9 mouse cellular contexts compared by ENCODE assay signal in the genomic region with DNA sequence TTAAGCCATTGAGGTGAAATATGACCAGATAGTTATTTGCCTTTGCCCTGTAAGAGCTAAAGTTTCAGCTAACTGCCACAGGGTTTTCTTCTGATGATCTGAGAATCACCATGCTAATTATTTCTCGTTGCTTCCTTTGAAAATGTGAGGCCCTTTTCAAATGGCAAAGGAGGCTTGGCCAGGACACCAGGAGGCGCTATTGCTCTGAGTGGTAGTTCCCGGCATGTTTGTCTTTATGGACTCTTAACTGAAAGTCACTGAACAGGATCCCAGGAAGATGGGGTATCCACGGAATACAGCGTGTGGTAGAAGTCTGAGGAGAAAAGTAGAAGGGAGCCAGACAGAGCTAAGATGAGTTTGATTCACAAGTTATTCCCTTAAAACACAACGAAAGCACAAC.
DNase-seq lines count a peak whose midpoint lies in the region; ATAC-seq and TF ChIP-seq lines count a peak whose summit lies in the region.
"Had no signal": no experiment of that assay in that cellular context is flagged by ENCODE, and none has a peak within 500 bp of the region (broad histone marks: within the 10 kb centered on the region; RNA-seq: fewer than 3 reads in every experiment).

No protein-coding gene starts in this region.

- no peaks in the 10 kb centered on the region; the same call in 1 of the 2 replicates for H3K27me3 ChIP-seq in kidney, embryonic 16.5 days (ENCODE audit: insufficient read depth, low read length)
- no peaks in the 10 kb centered on the region for H3K27me3 ChIP-seq in liver, postnatal 0 days (ENCODE audit: insufficient read depth, low read length)

- no peak overlapping the region for H3K27ac ChIP-seq in kidney, embryonic 16.5 days (ENCODE audit: low read length)
- no peak overlapping the region for H3K27ac ChIP-seq in embryonic fibroblast, embryonic 13.5 days (ENCODE audit: insufficient read depth, low read length)
- H3K27ac ChIP-seq in liver, postnatal 0 days (ENCODE audit: low read depth), result no peak overlapping the region
- H3K27ac ChIP-seq: heart, embryonic 13.5 days had no signal

- TF ChIP-seq CTCF in embryonic fibroblast, embryonic 13.5 days (IDR thresholded peaks at IDR 0.05; ENCODE audit: borderline replicate concordance, insufficient read depth, low read length), result peak; percentile 56; the same call in 1 of the 2 replicates
- peak; percentile 87 for TF ChIP-seq CTCF in liver, postnatal 0 days (IDR thresholded peaks at IDR 0.05; ENCODE audit: low read depth)

- H3K36me3 ChIP-seq in kidney, embryonic 16.5 days (ENCODE audit: insufficient read depth, low read length), result no peaks in the 10 kb centered on the region
- no peaks in the 10 kb centered on the region for H3K36me3 ChIP-seq in liver, postnatal 0 days (replicated peaks; ENCODE audit: insufficient read depth, low read length)
- H3K36me3 ChIP-seq: heart, embryonic 13.5 days had no signal

- H3K9me3 ChIP-seq in kidney, embryonic 16.5 days (ENCODE audit: low read length), result no peaks in the 10 kb centered on the region
- H3K9me3 ChIP-seq in liver, postnatal 0 days (ENCODE audit: low read length), result no peaks in the 10 kb centered on the region
- H3K9me3 ChIP-seq: heart, embryonic 13.5 days had no signal

- no peaks in the 10 kb centered on the region for H3K4me1 ChIP-seq in kidney, embryonic 16.5 days (ENCODE audit: insufficient read depth, low read length)
- H3K4me1 ChIP-seq in embryonic fibroblast, embryonic 13.5 days (ENCODE audit: control insufficient read depth, insufficient read depth, low read length), result no peaks in the 10 kb centered on the region
- no peaks in the 10 kb centered on the region for H3K4me1 ChIP-seq in liver, postnatal 0 days (ENCODE audit: insufficient read depth)

- DNase-seq in kidney, adult 18-20 months, result peak; percentile 79
- DNase-seq in adrenal gland, postnatal 4 days (ENCODE audit: low spot score in 2 of 2), result peak; percentile 56 to 60
- peak; percentile 81 for DNase-seq in kidney, postnatal 14 days
- peak; percentile 82 for DNase-seq in liver, postnatal 0 days
- DNase-seq in right cerebral cortex, adult 18-20 months, result peak; percentile 70
- peak; percentile 59 to 76 for DNase-seq in urinary bladder, adult 18-20 months (ENCODE audit: low spot score in 2 of 2)

- no peak overlapping the region for H3K9ac ChIP-seq in kidney, embryonic 16.5 days (replicated peaks; ENCODE audit: low read length)
- no peak overlapping the region for H3K9ac ChIP-seq in liver, postnatal 0 days (replicated peaks)
- H3K9ac ChIP-seq: heart, embryonic 13.5 days had no signal

- no peak for ATAC-seq in kidney, embryonic 16.5 days (ENCODE audit: low FRiP score, low TSS enrichment)
- ATAC-seq in liver, postnatal 0 days, result peak; percentile 45; the same call in 1 of the 2 replicates

- no peak for TF ChIP-seq POLR2A in embryonic fibroblast, embryonic 13.5 days (IDR thresholded peaks at IDR 0.05; ENCODE audit: low read depth, low read length)

- TF ChIP-seq EP300 in liver, postnatal 0 days (IDR thresholded peaks at IDR 0.05; ENCODE audit: low read depth), result no peak

- H3K4me2 ChIP-seq in kidney, embryonic 16.5 days (replicated peaks; ENCODE audit: low read depth, low read length), result no peak overlapping the region
- H3K4me2 ChIP-seq in liver, postnatal 0 days (ENCODE audit: low read depth, low read length), result no peak overlapping the region
- H3K4me2 ChIP-seq: heart, embryonic 13.5 days had no signal

- H3K4me3 ChIP-seq in kidney, embryonic 16.5 days (ENCODE audit: low read length), result no peak overlapping the region
- H3K4me3 ChIP-seq in embryonic fibroblast, embryonic 13.5 days (ENCODE audit: insufficient read depth, low read length), result no peak overlapping the region
- no peak overlapping the region for H3K4me3 ChIP-seq in liver, postnatal 0 days (ENCODE audit: low read depth, low read length)
- H3K4me3 ChIP-seq: heart, embryonic 13.5 days had no signal

- WGBS in kidney, embryonic 16.5 days, result 17% methylated on average over 6 of the region's 6 CpGs
- WGBS in liver, postnatal 0 days (ENCODE audit: insufficient replicate concordance), result 17% methylated on average over 6 of the region's 6 CpGs
